Mouse (Mus musculus): Measurements from ENCODE around the gene Cped1. TPM values are rescaled to one million over a fixed set of nuclear protein-coding genes. Genes with fewer than 3 reads are reported as not detected.

Gene Cped1
- total RNA-seq, 2 experiments from 2014 or later, result 22.8 to 24.3 TPM

DNA sequence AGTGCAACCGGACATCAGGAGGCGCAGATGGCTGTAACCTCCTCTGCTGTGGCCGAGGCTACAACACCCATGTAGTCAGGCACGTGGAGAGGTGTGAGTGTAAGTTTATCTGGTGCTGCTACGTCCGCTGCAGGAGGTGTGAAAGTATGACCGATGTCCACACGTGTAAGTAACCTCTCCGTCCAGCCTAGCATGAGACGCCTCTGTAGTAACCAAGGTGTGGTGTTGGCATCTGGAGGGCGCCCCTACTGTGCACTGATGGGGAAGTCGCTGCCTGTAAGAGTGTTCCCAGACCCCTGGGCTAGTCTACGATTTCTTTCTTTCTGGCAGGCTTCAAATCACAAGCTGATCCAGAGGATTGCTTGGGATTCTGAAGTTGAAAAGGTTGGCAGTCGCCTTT lies 312.3 kb downstream of the Cped1 start:
- no peak for DNase-seq

Other genes with a start within 250 kb of the Cped1 start
- gene Tspan12, start 133.4 kb upstream of the Cped1 start, total RNA-seq (2021), result 10 to 100 TPM; 75.8 to 82.4 TPM
- gene Ing3, start 36.3 kb upstream of the Cped1 start, total RNA-seq (2021), result 10 to 100 TPM; 13.9 to 14.8 TPM

Data from heart, adult 18-20 months (tissue).